Mouse (Mus musculus) brain, adult 2 months (tissue): Measurements from ENCODE around the gene Gatb.

ENCODE experiments used
- DNase-seq: peaks from one replicate; pipeline ENCODE4 v3.0.0; 2011; ENCODE audit warnings: low read depth, low spot score

Gene Gatb

DNA sequence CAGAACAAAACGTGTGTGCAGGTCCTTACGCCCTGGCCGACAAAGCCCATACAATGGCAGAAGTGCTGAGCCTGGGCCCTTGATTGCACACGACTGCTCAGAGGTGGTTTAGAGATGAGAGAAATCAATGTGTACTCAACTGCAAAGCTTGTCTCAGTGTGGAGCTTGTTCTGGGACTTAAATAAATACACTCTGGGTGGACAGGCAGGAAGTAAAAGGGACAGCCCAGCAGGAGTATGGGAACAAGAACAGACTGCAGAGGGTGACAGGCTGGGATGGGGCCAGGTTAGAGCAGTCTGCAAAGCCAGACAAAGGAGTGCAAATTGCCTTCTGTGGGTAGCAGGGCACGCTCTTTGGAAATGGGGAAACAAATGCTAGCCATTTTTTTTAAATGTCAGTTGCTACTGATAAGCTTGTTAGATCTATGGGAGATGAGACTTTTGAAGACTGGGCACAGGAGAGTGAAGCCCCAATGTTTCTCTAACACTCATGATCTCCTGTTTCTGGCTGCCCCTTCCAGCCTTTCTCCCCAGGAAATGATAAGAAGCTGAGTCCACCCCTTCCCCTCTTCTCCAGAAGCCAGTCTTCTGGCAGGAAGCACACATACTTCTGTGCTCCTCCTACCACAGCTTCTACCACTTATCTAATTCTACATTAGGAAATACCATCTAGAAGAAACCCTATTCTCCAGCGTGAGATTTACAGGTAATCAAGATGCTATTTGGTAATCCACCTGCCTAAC lies 129.4 kb downstream of the Gatb start:
- peak; percentile 68 for DNase-seq
